Mouse (Mus musculus): Measurements from ENCODE around the gene Zxdc.

GRCm38 (mm10) chr6:90324991-90325390 is 44.3 kb upstream of the Zxdc start, which contains the start of gene Chst13:
- TF ChIP-seq CTCF (IDR thresholded peaks at IDR 0.05; ENCODE audit: low read depth, low read length) = no peak
- TF ChIP-seq POLR2A (IDR thresholded peaks at IDR 0.05; ENCODE audit: extremely low read depth, insufficient read depth, low read length) = peak; percentile 79

All from liver, adult 2 months (tissue).